Mouse (Mus musculus) cerebellum, postnatal 36 days (tissue): ENCODE results near the gene Plpp1.

Experiments
- DNase-seq, 2 experiments: peaks; one replicate each; pipeline ENCODE4 v3.0.0; 2021 to 2022; ENCODE audit warnings: mixed read lengths in 2 of 2

Gene Plpp1

GRCm38 (mm10) chr13:112800597-112801380, at the start of gene Plpp1:
Gene Plpp1, plus strand, starts transcription at chr13:112800792.
- peak; percentile 95 to 97 for DNase-seq

GRCm38 (mm10) chr13:112751454-112752308, 48.9 kb upstream of the Plpp1 start:
- no peak for DNase-seq

GRCm38 (mm10) chr13:112752309-112752975, 48.1 kb upstream of the Plpp1 start:
- DNase-seq = no peak

GRCm38 (mm10) chr13:112753522-112753921, 47.1 kb upstream of the Plpp1 start:
- DNase-seq = no peak

GRCm38 (mm10) chr13:112754871-112755270, 45.7 kb upstream of the Plpp1 start:
- no peak for DNase-seq

- DNase-seq = peak in 1 of 2 experiments; percentile 8
Observed at GRCm38 (mm10) chr13:112755507-112756010, 45.0 kb upstream of the Plpp1 start.

- DNase-seq = no peak
Observed at GRCm38 (mm10) chr13:112757395-112757794, 43.2 kb upstream of the Plpp1 start.

- no peak for DNase-seq
Observed at GRCm38 (mm10) chr13:112758546-112759090, 42.0 kb upstream of the Plpp1 start.

- DNase-seq = no peak
Observed at GRCm38 (mm10) chr13:112759364-112759763, 41.2 kb upstream of the Plpp1 start.

GRCm38 (mm10) chr13:112759777-112760537, 40.6 kb upstream of the Plpp1 start:
- no peak for DNase-seq

GRCm38 (mm10) chr13:112760538-112760881, 40.1 kb upstream of the Plpp1 start:
- no peak for DNase-seq

- no peak for DNase-seq
Observed at GRCm38 (mm10) chr13:112761787-112762186, 38.8 kb upstream of the Plpp1 start.

GRCm38 (mm10) chr13:112762548-112762947, 38.0 kb upstream of the Plpp1 start:
- no peak for DNase-seq

- DNase-seq = no peak
Observed at GRCm38 (mm10) chr13:112763531-112764091, 37.0 kb upstream of the Plpp1 start.

GRCm38 (mm10) chr13:112764556-112764955, 36.0 kb upstream of the Plpp1 start:
- DNase-seq = no peak

- DNase-seq = no peak
Observed at GRCm38 (mm10) chr13:112765654-112766053, 34.9 kb upstream of the Plpp1 start.

- DNase-seq = no peak
Observed at GRCm38 (mm10) chr13:112770528-112771328, 29.9 kb upstream of the Plpp1 start.

- DNase-seq = no peak
Observed at GRCm38 (mm10) chr13:112771447-112772208, 29.0 kb upstream of the Plpp1 start.

- no peak for DNase-seq
Observed at GRCm38 (mm10) chr13:112772252-112772651, 28.3 kb upstream of the Plpp1 start.

- DNase-seq = no peak
Observed at GRCm38 (mm10) chr13:112772861-112773260, 27.7 kb upstream of the Plpp1 start.
